Comparison of ENCODE assay signal across 21 mouse cellular contexts in the genomic region with DNA sequence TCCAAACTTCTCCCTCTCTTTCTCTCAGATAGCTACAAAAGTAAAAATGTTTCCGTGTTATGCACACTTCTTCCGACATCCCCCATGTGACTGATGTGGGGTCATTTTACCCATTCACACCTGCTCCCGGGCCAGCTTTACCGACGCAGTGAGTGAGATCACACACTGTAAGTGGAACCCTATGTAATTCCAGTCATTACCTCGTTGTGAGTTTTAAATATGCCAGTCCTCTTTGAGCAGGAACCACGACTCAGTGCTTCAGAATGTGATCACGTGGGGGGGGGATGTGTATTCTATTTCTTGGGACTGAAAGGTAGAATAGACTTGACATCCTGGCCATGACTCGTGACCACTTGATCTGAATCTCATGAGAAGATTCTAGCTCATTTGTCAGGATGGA. TPM values are rescaled to one million over a fixed set of nuclear protein-coding genes. Genes with fewer than 3 reads are reported as not detected.
DNase-seq lines count a peak whose midpoint lies in the region; ATAC-seq and TF ChIP-seq lines count a peak whose summit lies in the region.
"Had no signal": no experiment of that assay in that cellular context is flagged by ENCODE, and none has a peak within 500 bp of the region (broad histone marks: within the 10 kb centered on the region; RNA-seq: fewer than 3 reads in every experiment).

No protein-coding gene starts in this region.

- WGBS in heart, embryonic 11.5 days (ENCODE audit: insufficient replicate concordance) = 54% methylated on average over 9 of the region's 9 CpGs
- WGBS in kidney, embryonic 15.5 days = 36% methylated on average over 9 of the region's 9 CpGs

- no peak overlapping the region for H3K27ac ChIP-seq in heart, embryonic 11.5 days (ENCODE audit: low read depth, low read length)
- H3K27ac ChIP-seq in kidney, embryonic 15.5 days = 0 out of 2 replicates have a peak overlapping the region, but pooled peaks have one; percentile 41
- H3K27ac ChIP-seq: forebrain, embryonic 15.5 days; heart, adult 2 months; heart, embryonic 13.5 days; hindbrain, embryonic 10.5 days; hindbrain, embryonic 15.5 days had no signal

- H3K27me3 ChIP-seq in heart, embryonic 11.5 days (ENCODE audit: control insufficient read depth, insufficient read depth, low read length) = no peaks in the 10 kb centered on the region
- H3K27me3 ChIP-seq in kidney, embryonic 15.5 days = no peaks in the 10 kb centered on the region
- H3K27me3 ChIP-seq in C2C12 (ENCODE audit: control insufficient read depth, insufficient read depth, insufficient read length) = no peaks in the 10 kb centered on the region
- H3K27me3 ChIP-seq: forebrain, embryonic 15.5 days; heart, embryonic 13.5 days; hindbrain, embryonic 15.5 days had no signal

- H3K79me3 ChIP-seq in C2C12 (ENCODE audit: low read depth) = no peaks in the 10 kb centered on the region

- H3K4me2 ChIP-seq in heart, embryonic 11.5 days = no peak overlapping the region
- H3K4me2 ChIP-seq in kidney, embryonic 15.5 days = no peak overlapping the region
- H3K4me2 ChIP-seq: forebrain, embryonic 15.5 days; heart, embryonic 13.5 days; hindbrain, embryonic 15.5 days had no signal

- H3K9ac ChIP-seq in heart, embryonic 11.5 days (ENCODE audit: low read depth, low read length) = no peak overlapping the region
- H3K9ac ChIP-seq in kidney, embryonic 15.5 days = no peak overlapping the region
- H3K9ac ChIP-seq: forebrain, embryonic 15.5 days; heart, embryonic 13.5 days; hindbrain, embryonic 15.5 days had no signal

- 0 out of 2 replicates have a peak, but pooled peaks cover 3% of the 10 kb centered on the region for H3K4me1 ChIP-seq in heart, embryonic 11.5 days (ENCODE audit: control insufficient read depth, insufficient read depth, low read length)
- peaks cover 25% of the 10 kb centered on the region for H3K4me1 ChIP-seq in kidney, embryonic 15.5 days
- H3K4me1 ChIP-seq: forebrain, embryonic 15.5 days; hindbrain, embryonic 15.5 days had no signal

- no peak for ATAC-seq in heart, embryonic 11.5 days (replicated peaks; ENCODE audit: insufficient number of reproducible peaks, low FRiP score, low TSS enrichment)
- no peak for ATAC-seq in kidney, embryonic 15.5 days (replicated peaks; ENCODE audit: low FRiP score)
- ATAC-seq: forebrain, embryonic 15.5 days; intestine, embryonic 16.5 days had no signal

- DNase-seq in heart, adult 11 months = peak; percentile 71
- DNase-seq in kidney, adult 11 months = no peak
- DNase-seq in Muller cell, postnatal 12 days (ENCODE audit: inconsistent ontology term) = peak; percentile 29
- no peak for DNase-seq in right cerebral cortex, postnatal 14 days
- DNase-seq in ovary, adult 18-20 months (ENCODE audit: low spot score) = no peak
- DNase-seq: adrenal gland, adult 8-10 months; adrenal gland, postnatal 36 days; B cell, adult 2 months; cerebellum, adult 2 months; cerebellum, postnatal 10 days; gastrocnemius, postnatal 36 days; heart, adult 2 months; heart, postnatal 10 days had no signal

- H3K4me3 ChIP-seq in heart, embryonic 11.5 days (ENCODE audit: low read depth, low read length) = no peak overlapping the region
- no peak overlapping the region for H3K4me3 ChIP-seq in kidney, embryonic 15.5 days (replicated peaks)
- H3K4me3 ChIP-seq in C2C12 (ENCODE audit: insufficient read depth, poor library complexity, severe bottlenecking) = no peak overlapping the region
- H3K4me3 ChIP-seq: forebrain, embryonic 15.5 days; heart, adult 2 months; heart, embryonic 13.5 days; hindbrain, embryonic 10.5 days; hindbrain, embryonic 15.5 days had no signal

- no peaks in the 10 kb centered on the region for H3K79me2 ChIP-seq in C2C12 (ENCODE audit: control insufficient read depth, insufficient read depth)

- no peak overlapping the region for H3ac ChIP-seq in C2C12 (ENCODE audit: control insufficient read depth, insufficient read length, low read depth)

- TF ChIP-seq CTCF in C2C12 (IDR thresholded peaks at IDR 0.05; ENCODE audit: control insufficient read depth, insufficient read depth, insufficient read length) = no peak

- no peaks in the 10 kb centered on the region for H3K9me3 ChIP-seq in heart, embryonic 11.5 days (replicated peaks; ENCODE audit: control insufficient read depth, low read length)
- H3K9me3 ChIP-seq in kidney, embryonic 15.5 days (replicated peaks) = no peaks in the 10 kb centered on the region
- H3K9me3 ChIP-seq: forebrain, embryonic 15.5 days; heart, embryonic 13.5 days; hindbrain, embryonic 10.5 days; hindbrain, embryonic 15.5 days had no signal

- no peaks in the 10 kb centered on the region for H3K36me3 ChIP-seq in heart, embryonic 11.5 days (ENCODE audit: control insufficient read depth, insufficient read depth, low read length)
- H3K36me3 ChIP-seq in kidney, embryonic 15.5 days = no peaks in the 10 kb centered on the region
- H3K36me3 ChIP-seq in C2C12 (ENCODE audit: control insufficient read depth, insufficient read depth) = no peaks in the 10 kb centered on the region
- H3K36me3 ChIP-seq: forebrain, embryonic 15.5 days; heart, embryonic 13.5 days; hindbrain, embryonic 10.5 days; hindbrain, embryonic 15.5 days had no signal

TF ChIP-seq in C2C12, 6 proteins besides CTCF, POLR2A, EP300 and RAD21:
- peak; percentile 40 for TF ChIP-seq MYOD1 (IDR thresholded peaks at IDR 0.05; ENCODE audit: control insufficient read depth, insufficient read length, low read depth)
- no peak for TF ChIP-seq MAX (IDR thresholded peaks at IDR 0.05)
- TF ChIP-seq CEBPB (IDR thresholded peaks at IDR 0.05; ENCODE audit: low read depth) = no peak
- TF ChIP-seq FOSL1 (IDR thresholded peaks at IDR 0.05; ENCODE audit: insufficient read depth, low read length, poor library complexity, severe bottlenecking) = no peak
- peak; percentile 83 for TF ChIP-seq USF1 (IDR thresholded peaks at IDR 0.05; ENCODE audit: low read depth)
TF ChIP-seq in C2C12: peak in this region for 2.

RNA-seq across cellular contexts. Expression of a gene that starts 24.8 kb away (rescaled TPM):
- polyA plus RNA-seq in heart, embryonic 11.5 days (2014; fragmentation: Nextera tagmentation; extraction: Ambion mirVana) = 11.2 and 12.2 TPM in 2 replicates
- polyA plus RNA-seq in kidney, embryonic 15.5 days (2015; fragmentation: Nextera tagmentation; extraction: Ambion mirVana) = 27.2 and 29.3 TPM in 2 replicates
- 13.6 TPM for polyA plus RNA-seq in C2C12 (2012; fragmentation: generic; extraction: Trizol)

Comparison
In these comparisons a context has a peak if more than half of its experiments do, and no peak if none do; other contexts are left out.
1. DNase-seq: peak in heart, adult 11 months (single experiment) and Muller cell, postnatal 12 days (single experiment); none in kidney, adult 11 months (single experiment), right cerebral cortex, postnatal 14 days (single experiment) and ovary, adult 18-20 months (single experiment).